Comparison of ENCODE assay signal across 16 mouse cellular contexts in genomic region chr9:50471181-50471901, GRCm38 (mm10). TPM values are rescaled to one million over a fixed set of nuclear protein-coding genes. Genes with fewer than 3 reads are reported as not detected.
DNase-seq lines count a peak whose midpoint lies in the region; ATAC-seq and TF ChIP-seq lines count a peak whose summit lies in the region.
"Had no signal": no experiment of that assay in that cellular context is flagged by ENCODE, and none has a peak within 500 bp of the region (broad histone marks: within the 10 kb centered on the region; RNA-seq: fewer than 3 reads in every experiment).

No protein-coding gene starts in this region.

- no peaks in the 10 kb centered on the region for H3K36me3 ChIP-seq in embryonic facial prominence, embryonic 13.5 days
- H3K36me3 ChIP-seq in embryonic facial prominence, embryonic 10.5 days (replicated peaks): no peaks in the 10 kb centered on the region
- H3K36me3 ChIP-seq in thymus, adult 2 months (ENCODE audit: control insufficient read depth, insufficient read depth, low read length): no peaks in the 10 kb centered on the region
- no peaks in the 10 kb centered on the region for H3K36me3 ChIP-seq in liver, postnatal 0 days (replicated peaks; ENCODE audit: insufficient read depth, low read length)

- no peaks in the 10 kb centered on the region for H3K27me3 ChIP-seq in embryonic facial prominence, embryonic 13.5 days
- no peaks in the 10 kb centered on the region for H3K27me3 ChIP-seq in embryonic facial prominence, embryonic 10.5 days (replicated peaks; ENCODE audit: low read depth, poor library complexity, severe bottlenecking)
- no peaks in the 10 kb centered on the region for H3K27me3 ChIP-seq in thymus, adult 2 months (ENCODE audit: control insufficient read depth, insufficient read depth, low read length)
- no peaks in the 10 kb centered on the region for H3K27me3 ChIP-seq in liver, postnatal 0 days (ENCODE audit: insufficient read depth, low read length)

- WGBS in embryonic facial prominence, embryonic 13.5 days: 52% methylated on average over 13 of the region's 13 CpGs
- WGBS in embryonic facial prominence, embryonic 10.5 days: 71% methylated on average over 13 of the region's 13 CpGs
- 64% methylated on average over 13 of the region's 13 CpGs for WGBS in thymus, adult 2 months
- WGBS in liver, postnatal 0 days (ENCODE audit: insufficient replicate concordance): 42% methylated on average over 13 of the region's 13 CpGs

- no peak for ATAC-seq in embryonic facial prominence, embryonic 13.5 days (ENCODE audit: insufficient number of reproducible peaks, insufficient read depth, low FRiP score, low TSS enrichment, low read depth)
- no peak for ATAC-seq in liver, postnatal 0 days
- ATAC-seq: forebrain, embryonic 14.5 days had no signal

- no peaks in the 10 kb centered on the region for H3K4me1 ChIP-seq in embryonic facial prominence, embryonic 13.5 days
- H3K4me1 ChIP-seq in embryonic facial prominence, embryonic 10.5 days: peaks cover 12% of the 10 kb centered on the region
- peaks cover 27% of the 10 kb centered on the region for H3K4me1 ChIP-seq in thymus, adult 2 months (replicated peaks; ENCODE audit: control insufficient read depth, insufficient read depth, low read length)
- H3K4me1 ChIP-seq in liver, postnatal 0 days (ENCODE audit: insufficient read depth): peaks cover 20% of the 10 kb centered on the region

- no peak overlapping the region for H3K27ac ChIP-seq in embryonic facial prominence, embryonic 13.5 days
- H3K27ac ChIP-seq in embryonic facial prominence, embryonic 10.5 days (replicated peaks): no peak overlapping the region
- H3K27ac ChIP-seq in thymus, adult 2 months (ENCODE audit: control insufficient read depth, insufficient read depth, low read length): 0 out of 2 replicates have a peak overlapping the region, but pooled peaks have one; percentile 20
- H3K27ac ChIP-seq in liver, postnatal 0 days (ENCODE audit: low read depth): peak overlapping the region; percentile 52
- H3K27ac ChIP-seq: macrophage had no signal

- TF ChIP-seq POLR2A in thymus, adult 2 months (IDR thresholded peaks at IDR 0.05; ENCODE audit: control insufficient read depth, extremely low read depth, insufficient read depth, low read length, poor library complexity): no peak

- 0 out of 2 replicates have a peak overlapping the region, but pooled peaks have one; percentile 1 for H3K4me2 ChIP-seq in embryonic facial prominence, embryonic 13.5 days
- no peak overlapping the region for H3K4me2 ChIP-seq in liver, postnatal 0 days (ENCODE audit: low read depth, low read length)
- H3K4me2 ChIP-seq: heart, embryonic 11.5 days had no signal

- TF ChIP-seq EP300 in liver, postnatal 0 days (IDR thresholded peaks at IDR 0.05; ENCODE audit: low read depth): no peak

- TF ChIP-seq CTCF in thymus, adult 2 months (IDR thresholded peaks at IDR 0.05; ENCODE audit: borderline replicate concordance, control insufficient read depth, extremely low read depth, insufficient read depth, low read length, poor library complexity): no peak
- no peak for TF ChIP-seq CTCF in liver, postnatal 0 days (IDR thresholded peaks at IDR 0.05; ENCODE audit: low read depth)

- H3K9me3 ChIP-seq in embryonic facial prominence, embryonic 13.5 days: no peaks in the 10 kb centered on the region
- H3K9me3 ChIP-seq in embryonic facial prominence, embryonic 10.5 days: no peaks in the 10 kb centered on the region
- no peaks in the 10 kb centered on the region for H3K9me3 ChIP-seq in liver, postnatal 0 days (ENCODE audit: low read length)

- DNase-seq in embryonic facial prominence, embryonic 10.5 days (ENCODE audit: low spot score): no peak
- peak; percentile 40 for DNase-seq in thymus, adult 2 months
- DNase-seq in thymus, adult 18-20 months: no peak
- no peak for DNase-seq in liver, postnatal 0 days
- DNase-seq in yolk sac, embryonic 10.5 days (ENCODE audit: low spot score): peak; percentile 62
- DNase-seq in layer of hippocampus, adult 11-12 months (ENCODE audit: low spot score): no peak
- no peak for DNase-seq in left cerebral cortex, adult 9 months (ENCODE audit: low spot score in 2 of 2)
- DNase-seq: adrenal gland, postnatal 14 days; cerebellum, postnatal 14 days; gastrocnemius, postnatal 10 days; midbrain, embryonic 14.5 days; right cerebral cortex, postnatal 25 days had no signal

- no peak overlapping the region for H3K9ac ChIP-seq in embryonic facial prominence, embryonic 13.5 days
- H3K9ac ChIP-seq in liver, postnatal 0 days (replicated peaks): no peak overlapping the region

- no peak overlapping the region for H3K4me3 ChIP-seq in embryonic facial prominence, embryonic 13.5 days
- no peak overlapping the region for H3K4me3 ChIP-seq in embryonic facial prominence, embryonic 10.5 days
- no peak overlapping the region for H3K4me3 ChIP-seq in thymus, adult 2 months (ENCODE audit: control insufficient read depth, insufficient read depth, low read length)
- H3K4me3 ChIP-seq in liver, postnatal 0 days (ENCODE audit: low read depth, low read length): no peak overlapping the region

RNA-seq across cellular contexts. Expression of gene Plet1, which starts 23.0 kb away (rescaled TPM):
- polyA plus RNA-seq in embryonic facial prominence, embryonic 13.5 days (2015; fragmentation: Nextera tagmentation; extraction: Ambion mirVana): 0.59 and 1.1 TPM in 2 replicates
- polyA plus RNA-seq in embryonic facial prominence, embryonic 10.5 days (2016; fragmentation: Nextera tagmentation; extraction: Ambion mirVana): 1.4 and 1.6 TPM in 2 replicates
- 7.5 and 8.0 TPM in 2 replicates for polyA plus RNA-seq in thymus, adult 2 months (2012; rRNA removed)
- polyA plus RNA-seq in liver, postnatal 0 days (2015; fragmentation: Nextera tagmentation; extraction: Ambion mirVana): 0.71 and 1.0 TPM in 2 replicates
- polyA plus RNA-seq: macrophage had no signal

RNA-seq across cellular contexts. Expression of gene Pts, which starts 57.2 kb away (rescaled TPM):
- 79.4 and 87.9 TPM in 2 replicates for polyA plus RNA-seq in embryonic facial prominence, embryonic 13.5 days (2015; fragmentation: Nextera tagmentation; extraction: Ambion mirVana)
- polyA plus RNA-seq in embryonic facial prominence, embryonic 10.5 days (2016; fragmentation: Nextera tagmentation; extraction: Ambion mirVana): 62.5 and 68.9 TPM in 2 replicates
- 45.0 and 51.0 TPM in 2 replicates for polyA plus RNA-seq in thymus, adult 2 months (2012; rRNA removed)
- polyA plus RNA-seq in liver, postnatal 0 days (2015; fragmentation: Nextera tagmentation; extraction: Ambion mirVana): 44.6 and 48.9 TPM in 2 replicates

Comparison
In these comparisons a context has a peak if more than half of its experiments do, and no peak if none do; other contexts are left out.
1. DNase-seq: peak in thymus, adult 2 months (single experiment) and yolk sac, embryonic 10.5 days (single experiment); none in embryonic facial prominence, embryonic 10.5 days (single experiment), thymus, adult 18-20 months (0 of 2), liver, postnatal 0 days (single experiment), layer of hippocampus, adult 11-12 months (single experiment) and left cerebral cortex, adult 9 months (0 of 2).
2. H3K27ac ChIP-seq: peak in thymus, adult 2 months (single experiment) and liver, postnatal 0 days (single experiment); none in embryonic facial prominence, embryonic 13.5 days (single experiment) and embryonic facial prominence, embryonic 10.5 days (single experiment).